Mouse (Mus musculus) kidney, adult 8-10 months (tissue): ENCODE results near the gene Serpina6.

Experiments
- DNase-seq, 2 experiments: peaks; one replicate each; pipeline ENCODE4 v3.0.0; 2022

The Serpina6 gene

DNA sequence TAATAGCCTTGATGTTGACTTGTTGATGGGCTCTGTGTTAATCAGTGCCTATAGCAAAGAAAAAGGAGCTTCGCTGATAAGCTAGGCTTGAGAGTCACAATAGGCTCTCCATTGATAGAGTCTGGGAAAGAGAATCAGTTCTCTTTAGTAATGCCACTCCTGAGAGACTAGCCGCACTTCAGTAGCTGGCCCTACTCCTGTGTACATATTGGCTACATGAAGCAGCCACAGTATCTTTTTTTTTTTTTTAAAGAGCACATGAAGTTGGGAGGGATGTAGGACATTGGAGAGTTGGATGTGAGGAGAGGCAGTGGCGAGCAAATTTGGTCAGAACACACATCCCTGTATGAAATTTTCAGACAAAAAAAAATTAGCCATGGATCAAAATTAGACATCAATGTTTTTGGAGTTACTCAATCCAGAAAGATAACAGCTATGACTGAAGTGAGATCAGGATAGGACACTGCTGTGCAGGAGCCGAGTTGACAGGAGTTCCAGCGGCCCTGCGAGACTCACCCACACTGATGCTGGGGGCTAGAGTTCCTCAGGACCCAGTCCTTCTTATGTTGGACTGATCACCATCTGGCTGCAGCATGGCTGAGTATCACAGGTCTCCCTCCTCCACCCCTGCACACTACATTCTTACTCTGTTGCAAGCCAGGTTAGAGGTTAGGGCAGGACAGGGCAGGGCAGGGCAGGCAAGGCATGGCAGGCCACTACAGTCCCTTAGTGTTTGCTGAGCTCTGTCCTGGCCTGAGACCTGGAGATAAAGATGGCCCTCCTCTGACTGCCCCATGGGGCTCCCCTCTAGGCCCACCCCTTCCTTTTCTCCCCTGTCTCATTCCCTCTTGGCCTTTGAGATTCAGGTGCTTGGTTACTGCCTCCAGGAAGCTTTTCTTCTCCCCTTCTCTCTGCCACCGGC is 1.6 kb downstream of the Serpina6 start:
- no peak for DNase-seq

DNA sequence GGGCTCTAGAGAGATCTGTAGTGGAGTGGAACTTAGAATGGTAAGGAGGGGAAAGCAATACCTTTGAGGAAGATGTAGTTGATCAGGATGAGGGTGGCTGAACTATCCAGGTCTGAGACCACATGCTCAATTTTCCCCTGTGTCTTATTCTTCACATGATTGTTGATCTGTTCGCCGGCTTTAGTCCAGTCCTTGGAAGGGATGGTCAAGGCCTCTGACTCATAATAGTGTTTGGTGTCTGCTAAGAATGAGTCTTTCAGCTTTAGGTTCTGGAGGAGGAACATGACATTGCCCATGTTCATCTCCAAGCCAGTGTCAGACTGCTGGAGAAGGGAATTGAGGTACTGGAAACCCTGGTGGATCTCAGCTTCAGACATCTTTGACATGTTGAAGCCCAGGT is 3.2 kb downstream of the Serpina6 start:
- no peak for DNase-seq

GRCm38 (mm10) chr12:103646314-103646713 is 10.7 kb downstream of the Serpina6 start:
- DNase-seq, result no peak

- DNase-seq, result no peak
Measured at GRCm38 (mm10) chr12:103644601-103645000, 12.4 kb downstream of the Serpina6 start.

DNA sequence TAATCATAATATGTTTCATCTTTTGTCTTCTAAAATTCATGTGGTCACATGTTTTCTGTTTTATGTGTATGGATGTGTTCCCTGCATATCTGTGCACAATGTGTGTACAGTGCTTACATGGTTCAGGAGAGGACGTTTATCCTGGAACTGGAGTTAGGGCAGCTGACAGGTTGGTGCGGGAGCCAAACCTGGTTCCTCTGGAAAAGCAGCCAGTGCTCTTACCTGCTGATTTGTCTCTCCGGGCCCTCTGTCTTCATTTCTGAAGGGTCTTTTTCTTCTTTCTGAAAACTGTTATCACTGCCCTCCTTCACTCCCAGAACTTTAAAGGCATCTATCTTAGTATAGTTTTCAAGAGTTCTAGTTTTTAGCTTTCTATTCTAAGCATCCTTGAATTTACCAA is 13.2 kb downstream of the Serpina6 start:
- DNase-seq, result no peak

- peak; percentile 39 to 88 for DNase-seq
Measured at GRCm38 (mm10) chr12:103643336-103643735, 13.7 kb downstream of the Serpina6 start.

- DNase-seq, result no peak
Measured at GRCm38 (mm10) chr12:103635846-103636245, 21.2 kb downstream of the Serpina6 start.

- DNase-seq, result no peak
Measured at GRCm38 (mm10) chr12:103634430-103634829, 22.6 kb downstream of the Serpina6 start.

DNA sequence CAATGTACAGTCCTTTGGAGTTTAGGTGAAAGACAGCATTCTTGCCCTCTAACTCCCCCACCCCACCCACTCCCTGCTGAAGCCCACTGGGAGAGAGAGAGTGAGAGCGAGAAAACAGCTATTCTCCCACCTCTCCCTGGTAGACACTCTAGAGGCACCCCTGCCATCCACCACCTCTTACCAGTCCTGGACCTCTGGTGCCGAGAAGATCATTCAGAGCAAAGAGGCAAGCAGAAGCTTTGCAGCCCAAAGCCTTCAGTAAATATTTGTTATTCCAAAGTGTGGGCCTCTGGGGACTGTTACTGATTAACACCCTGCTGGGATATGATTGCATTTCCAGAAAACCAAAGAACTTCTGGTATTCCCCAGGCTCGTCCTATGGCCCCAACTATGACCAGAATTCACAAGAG is 25.8 kb downstream of the Serpina6 start, which contains the start of gene Serpina10:
TSS of gene Serpina10 (minus strand) at position 242 of the 410 bp plus-strand sequence.
- no peak for DNase-seq

DNA sequence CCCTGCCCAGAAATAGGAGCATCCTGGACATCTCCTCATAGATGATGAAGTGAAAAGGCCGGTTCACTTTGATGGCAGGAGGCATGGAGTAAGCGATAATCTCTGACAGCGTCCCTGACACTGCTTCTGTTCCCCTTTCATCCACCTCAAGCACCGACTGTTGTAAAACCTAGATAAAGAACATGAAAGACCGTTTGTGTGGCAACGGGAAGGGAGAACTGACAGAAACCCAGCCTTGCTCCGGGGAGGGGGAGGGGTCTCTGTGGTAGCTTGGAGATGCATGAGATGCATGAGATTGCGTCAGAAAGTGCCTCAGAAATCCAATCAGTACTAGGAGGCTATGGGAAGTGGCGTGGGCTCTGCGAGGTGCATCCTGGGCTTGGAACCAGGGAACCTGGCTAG is 40.2 kb downstream of the Serpina6 start:
- DNase-seq, result no peak

DNA sequence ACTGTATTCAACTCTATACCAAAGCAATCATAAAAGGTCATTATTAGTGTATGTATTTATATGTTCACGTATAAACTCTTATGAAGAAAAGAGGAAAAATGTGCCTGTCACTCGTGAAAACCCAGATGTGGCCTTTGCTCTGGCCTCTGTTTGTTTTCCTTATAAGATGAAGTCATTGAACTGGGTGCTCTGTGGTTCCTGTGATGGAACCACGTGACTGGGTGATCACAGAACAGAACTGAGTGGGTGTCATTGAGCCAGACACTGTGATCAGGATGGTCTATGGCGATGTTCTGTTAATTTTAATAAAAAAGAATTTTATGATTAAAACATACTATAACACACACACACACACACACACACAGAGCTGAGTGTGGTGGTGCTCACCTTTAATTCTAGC is 41.3 kb downstream of the Serpina6 start:
- no peak for DNase-seq

GRCm38 (mm10) chr12:103615141-103615540 is 41.9 kb downstream of the Serpina6 start:
- no peak for DNase-seq

DNA sequence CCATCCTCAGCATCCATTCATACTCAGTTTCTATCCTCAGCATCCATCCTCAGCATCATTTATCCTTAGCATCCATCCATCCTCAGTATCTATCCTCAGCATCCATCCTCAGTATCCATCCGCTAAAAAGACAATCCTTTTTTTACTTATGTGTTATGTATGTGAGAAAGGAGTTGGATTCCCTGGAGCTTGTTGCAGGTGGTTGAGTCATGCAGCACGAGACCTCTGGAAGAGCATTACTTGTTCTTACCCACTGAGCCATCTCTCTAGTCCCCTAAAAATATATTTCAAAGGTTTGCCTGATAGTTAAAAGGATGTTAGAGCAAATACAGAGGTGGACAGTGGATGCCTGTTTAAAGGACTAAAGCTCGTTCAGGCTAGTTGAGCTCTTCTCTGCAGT is 55.2 kb downstream of the Serpina6 start:
- DNase-seq, result no peak

- DNase-seq, result no peak
Measured at GRCm38 (mm10) chr12:103600364-103600763, 56.6 kb downstream of the Serpina6 start.

DNA sequence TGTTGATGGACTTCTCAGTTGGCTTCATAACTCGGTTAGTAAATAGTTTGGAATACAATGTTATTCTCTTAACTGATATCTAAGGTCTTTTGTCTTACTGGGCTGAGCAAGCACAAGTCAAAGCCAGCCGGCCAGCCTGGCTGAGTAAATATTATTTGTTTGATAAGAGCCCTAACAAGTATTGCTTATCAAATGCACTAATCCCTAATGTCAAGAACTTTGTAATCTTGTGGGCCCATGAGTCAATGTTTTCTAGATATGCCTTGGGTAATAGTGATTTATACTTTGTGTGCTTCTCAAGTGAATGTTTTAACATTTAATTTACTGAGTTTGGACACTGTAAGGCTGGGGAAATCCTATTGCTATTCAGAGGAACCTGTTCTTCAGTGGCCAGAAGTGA is 58.6 kb downstream of the Serpina6 start:
- no peak for DNase-seq
